Mouse (Mus musculus) stomach, embryonic 14.5 days (tissue): ENCODE results near the gene Tnnc2. TPM values are rescaled to one million over a fixed set of nuclear protein-coding genes. Genes with fewer than 3 reads are reported as not detected.
A peak's percentile ranks its signal among the peaks of the same experiment; 100 is the strongest.

Source experiments
- ATAC-seq: fragments of 200-750 bp; cut with Nextera tagmentation; 2 replicates; pipeline ENCODE4 v1.8.0; 2017; ENCODE audit warnings: low read depth, moderate TSS enrichment; ENCODE audit not compliant: insufficient number of reproducible peaks, insufficient read depth, low FRiP score
- H3K27ac ChIP-seq: fragments of 300-500 bp; sonication (generic); 2 replicates; pipeline ENCODE4 v1.5.1; 2014; ENCODE audit warnings: mild to moderate bottlenecking, low read length, moderate library complexity, mixed read lengths
- H3K27me3 ChIP-seq: fragments of 300-500 bp; sonication (generic); 2 replicates; pipeline ENCODE4 v1.6.1; 2014; ENCODE audit warnings: low read length, control low read depth, mixed read lengths; ENCODE audit not compliant: control insufficient read depth, insufficient read depth
- H3K36me3 ChIP-seq: fragments of 300-500 bp; sonication (generic); 2 replicates; pipeline ENCODE4 v1.6.1; 2014; ENCODE audit warnings: mild to moderate bottlenecking, control low read depth, low read length, moderate library complexity, mixed read lengths; ENCODE audit not compliant: control insufficient read depth, insufficient read depth
- H3K4me1 ChIP-seq: fragments of 300-500 bp; sonication (generic); 2 replicates; pipeline ENCODE4 v1.6.1; 2014; ENCODE audit warnings: low read length, control low read depth, mixed read lengths; ENCODE audit not compliant: control insufficient read depth, insufficient read depth
- H3K4me2 ChIP-seq: fragments of 300-500 bp; sonication (generic); replicated peaks from 2 replicates; pipeline ENCODE4 v1.6.1; 2014; ENCODE audit warnings: low read depth, low read length, control low read depth
- H3K4me3 ChIP-seq: fragments of 300-500 bp; sonication (generic); 2 replicates; pipeline ENCODE4 v1.5.1; 2014; ENCODE audit warnings: low read depth, low read length, control low read depth
- H3K9ac ChIP-seq: fragments of 300-500 bp; sonication (generic); replicated peaks from 2 replicates; pipeline ENCODE4 v1.6.1; 2014; ENCODE audit warnings: low read depth, mild to moderate bottlenecking, control low read depth, low read length, moderate library complexity, mixed read lengths
- H3K9me3 ChIP-seq: fragments of 300-500 bp; sonication (generic); 2 replicates; pipeline ENCODE4 v1.6.1; 2016; ENCODE audit warnings: low read depth, low read length, control low read depth; ENCODE audit not compliant: control insufficient read depth
- WGBS: fragments of 180-500 bp; shearing (Covaris S2); extraction: QIAGEN DNeasy Blood & Tissue Kit; methylation state at CpG from one replicate; pipeline ENCODE4 v1.1.7; 2014; 5-methylcytosine and 5-hydroxymethylcytosine counted together
- polyA plus RNA-seq: library from polyadenylated mRNA; unstranded; fragments of >200 nt; fragmentation: Nextera tagmentation; extraction: Ambion mirVana; gene quantifications from 2 replicates; pipeline ENCODE4 v1.2.1, GENCODE M21; 2014

Tnnc2 gene
- polyA plus RNA-seq, 1 experiment from 2014 or later, result 2.1 TPM

GRCm38 (mm10) chr2:164767812-164768540, 11.8 kb downstream of the Tnnc2 start:
- Histone ChIP-seq H3K9ac (no peak overlapping the region), H3K9me3 (no peaks in the 10 kb centered on the region), H3K4me1 (peaks cover 17% of the 10 kb centered on the region), H3K27me3 (no peaks in the 10 kb centered on the region), H3K4me2 (no peak overlapping the region), H3K27ac (no peak overlapping the region), H3K4me3 (no peak overlapping the region), H3K36me3 (peaks cover 58% of the 10 kb centered on the region)
- no peak for ATAC-seq
- WGBS, result 90% methylated on average over 15 of the region's 15 CpGs

- Histone ChIP-seq H3K9me3 (no peaks in the 10 kb centered on the region), H3K4me2 (no peak overlapping the region), H3K36me3 (peaks cover 61% of the 10 kb centered on the region), H3K27ac (no peak overlapping the region), H3K4me3 (no peak overlapping the region), H3K27me3 (no peaks in the 10 kb centered on the region), H3K9ac (no peak overlapping the region), H3K4me1 (peaks cover 4% of the 10 kb centered on the region; the same call in 1 of the 2 replicates)
- WGBS, result 85% methylated on average over 3 of the region's 3 CpGs
- ATAC-seq, result no peak
Measured at GRCm38 (mm10) chr2:164765841-164766240, 13.9 kb downstream of the Tnnc2 start.

- Histone ChIP-seq H3K27ac (no peak overlapping the region), H3K4me3 (no peak overlapping the region), H3K9ac (no peak overlapping the region), H3K4me1 (no peaks in the 10 kb centered on the region), H3K36me3 (peaks cover 83% of the 10 kb centered on the region), H3K9me3 (no peaks in the 10 kb centered on the region), H3K27me3 (no peaks in the 10 kb centered on the region), H3K4me2 (no peak overlapping the region)
- ATAC-seq, result no peak
- WGBS, result 87% methylated on average over 7 of the region's 7 CpGs
Measured at GRCm38 (mm10) chr2:164762593-164762992, 17.2 kb downstream of the Tnnc2 start.

DNA sequence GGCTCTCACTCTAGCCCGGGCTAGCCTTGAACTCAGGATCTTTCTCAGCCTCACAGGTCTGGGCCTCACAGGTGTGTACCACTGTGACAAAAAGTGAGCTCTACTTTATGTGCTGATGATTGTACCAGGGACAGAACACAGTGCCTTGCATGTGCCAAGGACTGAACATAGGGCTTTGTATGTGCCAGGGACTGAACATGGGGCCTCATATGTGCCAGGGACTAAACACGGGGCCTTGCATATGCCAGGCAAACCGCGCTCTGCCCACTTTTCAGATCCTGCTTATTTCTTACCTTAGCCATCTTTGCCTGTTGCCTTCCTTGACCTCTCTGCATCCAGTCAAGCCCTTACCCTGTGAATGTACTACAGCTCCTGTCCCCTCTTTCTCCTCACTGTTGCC, 17.8 kb downstream of the Tnnc2 start:
- 94% methylated on average over 4 of the region's 4 CpGs for WGBS

DNA sequence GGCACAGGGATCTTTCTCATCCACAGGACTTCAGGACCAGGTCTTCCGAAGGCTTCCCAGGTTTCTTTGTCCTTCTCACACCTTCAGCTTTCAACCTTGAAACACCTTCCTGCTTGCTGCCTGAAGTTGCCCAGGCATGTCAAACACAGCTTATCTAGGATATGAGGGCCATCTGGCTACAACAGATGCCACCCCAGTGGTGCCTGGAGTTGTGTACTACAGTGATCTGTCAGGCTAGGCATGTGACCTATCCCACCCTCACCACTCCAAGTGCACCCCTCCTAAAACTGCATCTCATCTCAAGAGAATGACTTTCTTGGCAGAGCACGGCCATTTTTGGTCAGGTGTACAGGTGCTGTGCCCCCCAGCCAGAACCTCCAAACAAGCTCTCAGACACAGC, 18.3 kb downstream of the Tnnc2 start:
- Histone ChIP-seq H3K4me1 (no peaks in the 10 kb centered on the region), H3K36me3 (peaks cover 87% of the 10 kb centered on the region), H3K9me3 (no peaks in the 10 kb centered on the region), H3K4me3 (no peak overlapping the region), H3K27me3 (no peaks in the 10 kb centered on the region), H3K9ac (no peak overlapping the region), H3K27ac (no peak overlapping the region), H3K4me2 (no peak overlapping the region)
- WGBS, result 84% methylated on average over 2 of the region's 2 CpGs
- ATAC-seq, result peak; percentile 75; the same call in 1 of the 2 replicates

More for the DNA sequence above, 17.8 kb downstream of the Tnnc2 start:
- Histone ChIP-seq H3K4me3 (no peak overlapping the region), H3K4me1 (no peaks in the 10 kb centered on the region), H3K27ac (no peak overlapping the region), H3K36me3 (peaks cover 83% of the 10 kb centered on the region), H3K27me3 (no peaks in the 10 kb centered on the region), H3K9me3 (no peaks in the 10 kb centered on the region), H3K9ac (no peak overlapping the region), H3K4me2 (no peak overlapping the region)
- ATAC-seq, result no peak

DNA sequence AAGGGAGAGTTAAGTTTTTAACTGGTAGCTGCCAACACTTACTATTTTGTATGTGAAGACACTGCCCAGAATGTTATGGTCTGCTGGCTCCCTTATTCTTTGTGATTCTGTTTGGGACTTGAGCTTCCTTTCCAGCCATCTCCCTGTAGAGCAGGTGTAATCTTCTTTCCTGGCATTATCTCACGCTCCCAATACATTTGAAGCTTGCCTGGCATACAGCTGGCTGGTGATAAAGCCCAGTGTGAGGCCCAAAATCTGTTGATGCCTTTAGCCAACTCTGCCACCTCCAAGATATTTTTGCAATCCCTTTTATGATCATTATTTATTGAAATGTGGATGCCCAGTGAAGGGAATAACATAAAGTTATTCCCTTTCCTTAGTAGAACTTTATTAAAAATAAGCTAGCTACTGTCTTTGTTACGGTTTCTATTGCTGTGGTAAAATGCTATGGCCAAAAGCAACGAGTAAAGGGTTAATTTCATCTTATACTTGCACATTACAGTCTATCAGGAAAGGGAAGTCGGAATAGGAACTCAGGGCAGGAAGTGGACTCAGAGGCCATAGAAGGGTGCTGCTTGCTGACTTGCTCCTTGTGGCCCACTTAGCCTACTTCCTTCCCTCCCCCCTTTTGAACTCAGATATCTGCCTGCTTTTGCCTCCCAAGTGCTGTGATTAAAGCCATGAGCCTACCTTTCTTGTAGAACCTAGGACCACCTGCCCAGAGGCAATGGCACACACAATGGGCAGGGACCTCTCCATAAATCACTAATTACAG, 19.5 kb downstream of the Tnnc2 start:
- Histone ChIP-seq H3K27ac (no peak overlapping the region), H3K4me2 (no peak overlapping the region), H3K9ac (no peak overlapping the region), H3K27me3 (no peaks in the 10 kb centered on the region), H3K4me1 (no peaks in the 10 kb centered on the region), H3K4me3 (no peak overlapping the region), H3K36me3 (peaks cover 86% of the 10 kb centered on the region), H3K9me3 (no peaks in the 10 kb centered on the region)
- 84% methylated on average over 4 of the region's 4 CpGs for WGBS
- no peak for ATAC-seq

- 66% methylated on average over 1 of the region's 1 CpGs for WGBS
- Histone ChIP-seq H3K4me1 (no peaks in the 10 kb centered on the region), H3K4me3 (no peak overlapping the region), H3K9me3 (no peaks in the 10 kb centered on the region), H3K27me3 (no peaks in the 10 kb centered on the region), H3K36me3 (peaks cover 92% of the 10 kb centered on the region), H3K9ac (no peak overlapping the region), H3K4me2 (no peak overlapping the region), H3K27ac (no peak overlapping the region)
- no peak for ATAC-seq
Measured at GRCm38 (mm10) chr2:164758692-164759091, 21.1 kb downstream of the Tnnc2 start.

DNA sequence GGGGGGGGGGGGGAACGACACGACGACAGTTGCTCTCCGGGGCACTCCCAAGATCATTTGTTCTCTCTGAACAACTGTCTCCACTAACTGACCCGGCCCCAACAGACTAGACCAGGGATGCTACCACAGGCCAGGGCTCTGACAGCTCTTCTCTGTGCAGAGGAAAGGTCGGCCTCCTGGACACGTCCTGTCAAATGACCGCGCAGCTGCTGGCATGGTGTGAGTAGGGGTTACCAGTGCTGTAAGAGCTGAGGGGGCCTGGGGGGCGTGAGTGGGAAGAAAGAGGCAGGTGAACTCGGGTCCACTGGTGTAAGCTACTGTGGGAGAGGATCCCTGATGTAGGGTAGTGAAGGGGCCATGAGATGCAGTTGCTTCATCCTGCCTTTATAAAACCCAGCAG, 21.9 kb downstream of the Tnnc2 start:
- no peak for ATAC-seq
- WGBS, result 86% methylated on average over 10 of the region's 11 CpGs
- no peaks in the 10 kb centered on the region for H3K27me3 ChIP-seq
- H3K9ac ChIP-seq, result no peak overlapping the region
- H3K27ac ChIP-seq, result no peak overlapping the region
- no peaks in the 10 kb centered on the region for H3K4me1 ChIP-seq
- H3K36me3 ChIP-seq, result peaks cover 86% of the 10 kb centered on the region
- H3K4me3 ChIP-seq, result no peak overlapping the region
- no peak overlapping the region for H3K4me2 ChIP-seq
- no peaks in the 10 kb centered on the region for H3K9me3 ChIP-seq
